Mouse (Mus musculus) G1E-ER4 (cell line): ENCODE results near the gene Abi2. TPM values are rescaled to one million over a fixed set of nuclear protein-coding genes. Genes with fewer than 3 reads are reported as not detected.

ENCODE experiments used
- GATA1 ChIP-seq: IDR thresholded peaks from one replicate; pipeline ENCODE4 v1.8.0; 2012; ENCODE audit warnings: low read length, inconsistent platforms
- polyA plus RNA-seq: library from polyadenylated mRNA; stranded (reverse); fragments of >175 nt; gene quantifications from 2 replicates; pipeline ENCODE4 v1.2.3, GENCODE M21; 2012

Abi2 gene
- 14.1 and 36.2 TPM in 2 replicates for polyA plus RNA-seq

DNA sequence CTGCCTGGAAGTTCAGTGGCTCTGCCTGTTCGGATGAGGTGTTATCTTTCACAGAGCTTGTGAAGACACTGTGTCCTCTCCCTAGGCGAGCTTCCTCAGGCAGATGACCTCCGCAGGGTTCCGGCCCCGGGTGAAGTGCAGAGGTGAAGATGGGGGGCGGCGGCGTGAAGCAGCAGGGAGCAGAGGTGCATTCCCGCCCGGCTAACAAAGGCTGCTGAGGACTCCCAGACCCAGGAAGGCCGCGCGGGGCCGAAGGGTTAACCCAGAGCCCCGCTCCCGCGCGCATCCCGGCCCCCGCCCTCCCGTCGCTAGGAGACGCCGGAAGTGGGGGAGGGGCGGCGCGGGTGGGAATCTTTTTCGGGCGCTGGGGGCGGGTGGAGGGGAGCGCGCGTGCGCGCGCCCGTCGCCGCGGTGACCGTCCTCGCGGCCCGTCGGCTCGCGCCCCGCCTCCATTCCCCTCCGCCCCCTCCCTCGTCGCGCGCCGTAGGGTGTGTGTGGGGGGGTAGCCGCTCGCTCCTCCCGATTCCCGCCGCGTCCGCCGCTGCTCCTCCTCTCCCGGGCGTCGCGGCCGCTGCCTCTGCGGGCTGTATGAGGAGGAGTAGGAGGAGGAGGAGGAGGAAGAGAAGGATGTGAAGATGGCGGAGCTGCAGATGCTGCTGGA, at the start of gene Abi2:
TSS of gene Abi2 (plus strand) at position 452 of the 661 bp plus-strand sequence.
- no peak for TF ChIP-seq GATA1

DNA sequence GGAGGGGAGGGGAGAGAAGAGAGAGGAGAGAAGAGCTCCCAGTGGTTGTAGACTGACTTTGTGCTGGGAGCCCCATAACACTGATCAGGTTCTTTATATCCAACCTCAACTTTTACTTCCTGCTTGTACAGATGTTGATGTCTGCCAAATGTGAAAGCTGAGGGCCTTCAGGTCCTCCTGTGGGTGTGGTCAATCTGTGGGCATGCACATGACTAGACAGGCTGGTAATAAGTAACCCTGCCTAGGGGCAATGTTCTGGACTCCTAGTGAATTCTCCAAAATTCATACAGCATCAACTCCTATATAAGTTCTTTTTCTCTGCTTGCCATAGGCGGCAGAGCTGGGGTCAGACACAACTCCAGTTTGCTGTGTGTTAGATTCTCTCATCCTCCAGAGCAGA, 47.8 kb upstream of the Abi2 start:
- TF ChIP-seq GATA1 = no peak

DNA sequence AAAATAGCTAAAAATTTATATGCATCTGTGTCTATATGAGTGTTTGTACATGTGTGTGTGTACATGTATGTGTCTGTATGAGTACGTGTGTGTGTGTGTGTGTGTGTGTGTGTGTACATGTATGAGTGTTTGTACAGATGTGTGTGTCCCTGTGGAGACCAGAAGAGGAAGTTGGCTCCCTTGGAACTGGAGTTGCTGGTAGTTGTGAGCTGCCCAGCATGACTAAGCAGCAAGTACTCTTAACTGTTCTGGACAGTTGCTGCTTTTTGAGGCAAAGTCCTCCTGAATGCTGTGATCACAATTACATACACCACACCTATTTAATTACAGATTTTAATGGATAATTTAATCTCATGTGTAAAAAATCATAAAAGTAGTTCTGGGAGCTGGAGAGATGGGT, 32.9 kb upstream of the Abi2 start:
- TF ChIP-seq GATA1 = no peak

DNA sequence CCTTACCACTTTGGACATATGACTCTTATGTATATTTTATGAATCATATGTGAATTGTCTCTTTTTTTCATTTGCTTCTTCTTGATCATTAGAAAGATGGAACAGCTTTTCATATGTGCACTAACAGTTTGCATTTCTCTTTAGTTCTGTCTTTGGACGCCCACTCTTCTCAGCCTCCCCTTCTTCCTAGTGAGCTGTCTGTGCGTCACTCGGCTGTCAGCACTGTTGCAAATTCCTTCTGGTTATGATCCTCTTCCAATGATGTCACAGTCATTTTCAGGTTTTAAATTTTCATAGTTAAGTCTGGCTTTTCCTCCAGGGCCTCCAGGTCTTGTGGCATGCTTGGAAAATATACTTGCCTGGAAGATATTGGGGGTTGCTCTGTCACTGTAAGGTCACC, 27.5 kb upstream of the Abi2 start:
- TF ChIP-seq GATA1 = no peak

DNA sequence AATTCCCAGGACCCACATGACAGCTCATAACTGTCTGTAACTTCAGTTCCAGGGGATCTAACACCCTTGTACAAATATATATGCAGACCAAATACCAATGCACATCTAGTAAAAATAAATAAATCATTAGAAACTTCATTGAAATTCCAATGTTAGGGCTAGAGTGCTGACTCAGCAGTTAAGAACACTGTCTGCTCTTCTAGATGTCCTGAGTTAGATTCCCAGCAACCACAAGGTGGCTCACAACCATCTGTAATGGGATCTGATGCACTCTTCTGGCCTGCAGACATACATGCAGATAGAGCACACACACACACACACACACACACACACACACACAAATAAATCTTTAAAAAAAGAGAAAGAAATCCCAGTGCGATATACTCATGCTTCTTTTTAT, 4.6 kb upstream of the Abi2 start:
- TF ChIP-seq GATA1 = no peak

DNA sequence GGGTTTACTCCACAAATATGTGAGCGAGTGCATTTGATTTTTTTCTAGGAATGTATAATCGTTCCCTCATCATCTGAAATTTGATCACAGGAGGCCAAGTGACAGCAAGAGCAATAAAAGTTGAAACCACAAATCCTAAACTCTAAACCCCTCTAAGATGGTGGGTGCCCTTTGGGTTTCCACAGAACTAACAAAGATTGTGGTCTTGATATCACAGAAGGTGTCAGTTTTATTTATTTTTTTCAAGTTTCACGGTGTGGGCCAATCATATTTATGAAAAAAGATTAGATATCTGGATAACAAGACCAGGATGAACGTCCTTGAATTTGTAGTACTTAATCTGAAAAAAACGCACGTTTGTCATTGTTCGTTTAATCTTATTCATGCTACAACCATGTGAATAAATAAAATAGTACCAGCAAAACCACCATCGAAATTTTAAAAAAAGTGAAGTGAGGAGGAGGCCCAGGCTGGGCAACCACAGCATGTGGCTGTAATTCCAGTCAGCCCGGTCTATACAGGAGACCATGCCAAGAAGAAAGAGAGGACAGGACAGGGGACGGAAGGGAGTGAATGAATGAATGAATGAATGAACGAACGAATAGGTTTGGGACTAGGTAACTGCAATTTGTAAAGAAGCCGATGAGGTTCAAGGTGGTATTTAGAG, 785 bp upstream of the Abi2 start:
- no peak for TF ChIP-seq GATA1

DNA sequence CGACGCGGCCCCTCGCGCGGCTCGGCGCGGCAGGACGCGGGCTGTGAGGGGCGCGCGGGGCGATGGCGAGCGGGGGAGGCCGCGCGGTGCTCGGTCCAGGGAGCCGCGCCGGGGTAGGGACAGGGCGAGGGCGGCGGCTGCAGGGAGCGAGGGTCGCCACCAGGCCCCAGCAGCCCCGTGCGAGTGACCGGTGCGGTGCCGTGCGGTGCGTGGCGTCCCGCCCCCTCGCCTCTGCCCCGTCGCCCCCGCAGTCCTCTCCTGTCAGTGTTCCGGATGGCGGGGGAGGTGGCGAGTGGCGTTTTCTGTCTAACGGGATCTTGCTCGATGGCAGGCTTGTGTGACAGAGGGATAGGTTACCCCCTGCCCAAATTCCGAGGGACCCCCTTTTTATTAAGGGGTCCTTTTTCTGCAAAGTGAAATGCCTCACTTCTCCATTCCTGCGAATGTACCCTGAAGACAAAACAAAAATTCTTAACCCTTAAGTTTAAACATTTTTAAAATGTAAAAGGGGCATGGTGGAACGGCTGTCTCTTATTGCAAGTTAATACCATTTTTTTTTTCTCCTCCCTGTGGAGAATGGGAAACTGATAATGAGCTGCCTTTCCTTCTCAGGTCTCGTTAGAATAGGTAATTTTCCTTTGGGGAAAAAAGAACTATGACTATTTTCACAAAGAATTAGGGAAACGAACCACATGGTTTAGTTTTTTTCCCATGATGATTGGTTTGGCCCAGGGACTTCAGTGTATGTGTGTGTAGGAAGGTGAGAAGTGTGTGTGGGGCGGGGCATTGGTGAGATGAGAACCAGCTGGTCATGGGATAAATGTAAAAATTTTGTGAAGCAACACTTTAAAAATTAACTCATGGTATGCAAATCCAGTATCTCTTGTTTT, 754 bp downstream of the Abi2 start:
- TF ChIP-seq GATA1 = no peak

DNA sequence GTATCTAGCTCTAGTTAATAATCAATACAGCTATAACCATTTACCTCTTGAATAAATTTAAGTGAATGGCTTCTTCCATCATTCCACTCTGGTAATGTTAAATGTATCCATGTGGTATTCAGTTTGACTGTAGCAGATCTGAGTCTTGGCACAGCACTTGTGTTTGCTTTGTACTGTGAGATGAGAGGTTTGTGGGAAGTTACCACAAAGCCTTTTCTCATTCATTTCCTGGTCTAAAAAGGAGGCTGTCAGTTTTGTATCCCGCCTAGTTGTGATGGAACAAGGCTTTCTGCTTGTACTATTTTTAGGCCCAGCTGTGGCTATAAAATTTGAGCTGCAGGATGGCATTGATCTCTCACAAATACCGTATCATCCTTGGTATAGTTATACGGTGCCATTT, 7.3 kb downstream of the Abi2 start:
- no peak for TF ChIP-seq GATA1

DNA sequence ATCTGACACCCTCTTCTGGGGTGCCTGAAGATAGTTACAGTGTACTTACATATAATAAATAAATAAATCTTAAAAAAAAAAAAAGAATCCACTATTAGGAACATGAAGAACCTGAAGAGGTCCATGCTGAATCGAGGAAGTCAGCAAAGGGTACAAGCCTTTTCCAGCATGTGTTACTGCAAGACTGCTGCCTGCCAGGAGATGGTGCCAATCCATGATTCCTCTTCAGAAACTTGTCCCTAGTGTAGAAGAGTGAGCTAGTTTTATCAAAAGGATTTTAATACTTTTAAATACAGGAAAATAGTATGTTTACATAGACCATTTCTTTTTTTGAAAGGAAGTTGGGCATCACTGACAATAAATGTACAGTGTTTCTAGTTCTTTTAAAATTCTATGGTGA, 14.5 kb downstream of the Abi2 start:
- TF ChIP-seq GATA1 = no peak

DNA sequence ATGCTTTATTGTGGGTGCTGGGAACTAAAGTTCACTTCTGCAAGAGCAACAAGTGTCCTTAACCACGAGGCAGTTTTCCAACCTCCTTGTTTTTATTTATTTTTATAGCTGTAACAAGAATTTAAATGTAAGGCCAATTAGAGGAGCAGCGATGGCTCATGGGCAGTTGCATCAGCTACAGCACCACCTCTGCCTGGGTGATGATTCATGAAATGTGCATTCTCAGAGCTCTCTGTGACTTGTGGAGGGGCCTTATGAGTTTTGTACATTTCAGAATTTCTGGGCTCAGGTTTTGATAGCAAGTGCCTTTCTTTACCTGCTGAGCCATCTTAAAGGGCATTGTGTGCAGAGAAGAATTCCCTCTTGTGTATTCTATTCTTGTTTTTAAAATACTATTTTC, 18.9 kb downstream of the Abi2 start:
- no peak for TF ChIP-seq GATA1

DNA sequence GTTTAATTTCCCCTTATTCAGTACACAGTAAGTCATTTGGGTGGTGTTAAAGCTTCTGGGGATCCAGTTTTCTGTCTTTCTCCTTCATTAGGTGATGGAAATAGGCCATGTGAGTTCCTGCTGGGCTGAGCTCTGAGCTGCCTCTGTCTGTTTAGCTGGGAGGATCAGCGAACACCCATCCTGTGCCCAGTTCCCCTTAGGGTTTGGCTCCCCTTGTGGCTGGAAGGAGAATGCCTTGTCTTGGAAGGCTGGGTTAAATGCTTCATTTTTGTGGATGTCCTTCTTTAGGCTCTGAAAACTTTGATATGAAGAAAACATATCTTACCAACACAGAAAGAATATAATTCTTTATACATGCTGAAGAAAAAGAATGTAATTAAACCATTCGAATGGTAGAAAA, 19.5 kb downstream of the Abi2 start:
- TF ChIP-seq GATA1 = no peak

DNA sequence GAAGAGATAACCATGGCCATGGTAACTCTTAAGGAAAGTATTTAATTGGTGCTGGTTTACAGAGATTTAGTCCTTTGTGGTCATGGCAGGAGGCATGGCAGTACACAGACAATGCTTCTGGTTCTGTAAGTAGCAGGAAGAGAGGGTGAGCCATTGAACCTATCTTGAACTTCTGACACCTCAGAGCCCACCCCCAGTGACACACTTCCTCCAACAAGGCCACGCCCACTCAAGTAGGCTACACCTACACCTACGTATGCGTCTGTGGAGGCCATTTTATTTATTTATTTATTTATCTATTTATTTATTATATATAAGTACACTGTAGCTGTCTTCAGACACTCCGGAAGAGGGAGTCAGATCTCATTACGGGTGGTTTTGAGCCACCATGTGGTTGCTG, 22.1 kb downstream of the Abi2 start:
- no peak for TF ChIP-seq GATA1

DNA sequence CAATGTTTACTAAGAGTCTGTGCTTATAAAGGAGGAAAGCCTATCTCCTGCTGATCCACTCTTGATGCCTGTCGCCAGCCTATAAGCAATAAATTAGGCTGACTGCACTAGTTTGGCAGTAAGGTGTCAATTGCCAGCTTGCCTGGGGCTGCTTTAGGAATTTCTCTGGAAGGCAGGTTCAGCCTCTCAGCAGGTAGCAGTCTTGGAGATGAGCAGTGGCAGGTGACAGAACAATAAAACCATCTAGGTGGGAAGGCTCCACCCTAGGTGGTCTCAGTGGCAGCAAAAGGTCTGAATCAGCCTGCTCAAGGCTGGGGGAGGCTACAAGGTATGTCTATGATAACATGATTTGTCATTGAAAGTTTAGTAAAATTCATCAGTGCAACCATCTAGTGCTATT, 23.1 kb downstream of the Abi2 start:
- TF ChIP-seq GATA1 = no peak

DNA sequence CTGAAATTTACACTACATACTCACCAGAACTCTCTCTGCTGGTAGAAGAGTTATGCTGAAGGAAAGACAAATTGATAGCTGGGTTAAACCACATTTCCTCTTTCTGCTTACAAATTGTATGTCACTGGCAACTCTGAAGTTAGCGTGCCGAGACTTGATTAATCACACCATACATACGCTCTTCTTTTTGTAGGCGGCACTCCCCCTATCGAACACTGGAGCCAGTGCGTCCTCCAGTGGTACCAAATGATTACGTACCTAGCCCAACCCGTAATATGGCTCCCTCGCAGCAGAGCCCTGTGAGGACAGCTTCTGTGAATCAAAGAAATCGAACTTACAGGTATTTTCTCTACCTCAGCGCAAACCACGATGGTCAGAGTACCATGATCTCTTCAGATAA, 37.6 kb downstream of the Abi2 start:
- TF ChIP-seq GATA1 = no peak

DNA sequence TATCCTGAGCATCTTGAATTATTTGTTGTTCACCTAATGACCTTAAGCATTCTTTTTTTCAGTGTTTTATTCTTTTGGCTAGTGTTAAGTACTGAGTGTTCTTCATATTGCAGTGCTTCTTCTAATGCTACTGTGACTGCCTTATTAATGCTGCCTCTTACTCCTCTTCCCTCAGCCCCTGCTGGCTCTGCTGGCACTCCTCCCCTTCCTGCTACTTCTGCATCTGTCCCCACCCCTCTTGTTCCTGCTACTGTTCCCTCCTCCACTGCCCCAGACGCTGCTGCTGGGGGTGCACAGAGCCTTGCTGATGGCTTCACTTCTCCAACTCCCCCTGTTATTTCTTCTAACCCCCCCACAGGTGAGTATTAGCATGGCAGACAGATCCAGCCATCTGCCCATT, 40.5 kb downstream of the Abi2 start:
- no peak for TF ChIP-seq GATA1

DNA sequence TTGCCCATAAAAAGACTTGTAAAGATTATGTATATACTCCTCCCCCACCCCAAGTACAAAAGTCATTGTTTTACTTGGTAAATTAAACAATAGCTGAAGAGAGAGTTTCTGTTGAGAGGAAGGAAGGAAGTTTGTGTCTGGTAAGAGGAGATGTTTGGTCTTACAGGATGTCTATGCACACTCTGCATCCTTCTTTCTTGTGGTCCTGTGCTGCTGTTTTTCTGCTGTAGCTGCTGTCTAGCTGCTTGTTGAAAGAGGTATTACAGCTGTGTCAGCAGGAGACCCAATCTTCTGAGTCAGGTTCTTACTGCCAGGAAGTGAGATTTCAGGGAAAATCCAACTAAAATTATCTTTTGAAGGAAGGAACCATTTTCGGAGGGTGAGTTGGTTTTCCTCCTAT, 51.2 kb downstream of the Abi2 start:
- TF ChIP-seq GATA1 = no peak
